Mouse (Mus musculus) cerebellum, adult 2 months (tissue): Measurements from ENCODE around the gene Zfp708. TPM values are rescaled to one million over a fixed set of nuclear protein-coding genes. Genes with fewer than 3 reads are reported as not detected.
A peak's percentile ranks its signal among the peaks of the same experiment; 100 is the strongest.
"Not testable (repeated sequence)": the region's sequence is repeated elsewhere in the genome, so short reads cannot be mapped to it uniquely, and the experiment has no call there.

ENCODE experiments used
- DNase-seq, 2 experiments: peaks; one replicate each; pipeline ENCODE4 v3.0.0; 2021
- H3K27ac ChIP-seq: fragments of 200-500 bp; 2 replicates; pipeline ENCODE4 v1.5.1; 2012; ENCODE audit warnings: low read length, control low read depth, inconsistent platforms; ENCODE audit not compliant: insufficient read depth
- H3K27me3 ChIP-seq: fragments of 200-500 bp; 2 replicates; pipeline ENCODE4 v1.6.1; 2012; ENCODE audit warnings: inconsistent platforms, mild to moderate bottlenecking, low read length, moderate library complexity; ENCODE audit not compliant: control insufficient read depth, insufficient read depth
- H3K4me1 ChIP-seq: fragments of 200-500 bp; 2 replicates; pipeline ENCODE4 v1.6.1; 2011; ENCODE audit warnings: low read length; ENCODE audit not compliant: control insufficient read depth, insufficient read depth
- H3K4me3 ChIP-seq: fragments of 200-500 bp; replicated peaks from 2 replicates; pipeline ENCODE3; 2011; ENCODE audit warnings: mild to moderate bottlenecking, low read depth, low read length, control low read depth; ENCODE audit not compliant: insufficient read depth
- CTCF ChIP-seq: fragments of 200-500 bp; IDR thresholded peaks from 2 replicates; pipeline ENCODE4 v1.5.1; 2011; ENCODE audit warnings: low read depth, mild to moderate bottlenecking, control low read depth, low read length, moderate library complexity, borderline replicate concordance; ENCODE audit not compliant: insufficient read depth
- POLR2A ChIP-seq: fragments of 200-500 bp; IDR thresholded peaks from 2 replicates; pipeline ENCODE4 v1.6.1; 2011; ENCODE audit warnings: low read length, control low read depth, borderline replicate concordance; ENCODE audit not compliant: insufficient read depth
- WGBS: fragments of 180-500 bp; shearing (Covaris S2); methylation state at CpG from one replicate; pipeline ENCODE4 v1.1.7; 2018; 5-methylcytosine and 5-hydroxymethylcytosine counted together
- polyA plus RNA-seq: library from polyadenylated mRNA; depleted of rRNA; stranded (reverse); fragments of >200 nt; gene quantifications from 2 replicates; pipeline ENCODE4 v1.2.3, GENCODE M21; 2012; rRNA removed

Zfp708 gene
- polyA plus RNA-seq = 2.6 and 2.8 TPM in 2 replicates

- no peak for DNase-seq
- 86% methylated on average over 10 of the region's 10 CpGs for WGBS
- Histone ChIP-seq H3K27me3 (no peaks in the 10 kb centered on the region), H3K27ac (no peak within 1 kb of the TSS), H3K4me3 (no peak within 1 kb of the TSS), H3K4me1 (no peaks in the 10 kb centered on the region)
- no peak for TF ChIP-seq CTCF
- no peak for TF ChIP-seq POLR2A
Observed at GRCm38 (mm10) chr13:67097876-67098275, at the start of gene Zfp708. TSS of gene Zfp708 (minus strand) at chr13:67097976.

GRCm38 (mm10) chr13:67128038-67128721 lies 30.4 kb upstream of the Zfp708 start:
- Histone ChIP-seq H3K4me1 (no peaks in the 10 kb centered on the region), H3K27me3 (no peaks in the 10 kb centered on the region), H3K27ac (peak overlapping the region; percentile 81), H3K4me3 (peak overlapping the region; percentile 74)
- TF ChIP-seq POLR2A = peak; percentile 66; the same call in 1 of the 2 replicates
- no peak for TF ChIP-seq CTCF
- WGBS = under 1% methylated on average over 18 of the region's 18 CpGs
- peak; percentile 88 to 91 for DNase-seq

GRCm38 (mm10) chr13:67127507-67127906 lies 29.7 kb upstream of the Zfp708 start:
- H3K4me3 ChIP-seq, DNase-seq, H3K27me3 ChIP-seq, H3K27ac ChIP-seq, H3K4me1 ChIP-seq: not testable (repeated sequence)
- WGBS = 78% methylated on average over 10 of the region's 10 CpGs

GRCm38 (mm10) chr13:67124460-67124859 lies 26.7 kb upstream of the Zfp708 start:
- no peak for DNase-seq
- 87% methylated on average over 1 of the region's 1 CpGs for WGBS
- H3K27me3 ChIP-seq = no peaks in the 10 kb centered on the region
- TF ChIP-seq POLR2A (no peak), CTCF (no peak)
- H3K4me1 ChIP-seq = no peaks in the 10 kb centered on the region
- H3K27ac ChIP-seq = no peak overlapping the region
- no peak overlapping the region for H3K4me3 ChIP-seq

DNA sequence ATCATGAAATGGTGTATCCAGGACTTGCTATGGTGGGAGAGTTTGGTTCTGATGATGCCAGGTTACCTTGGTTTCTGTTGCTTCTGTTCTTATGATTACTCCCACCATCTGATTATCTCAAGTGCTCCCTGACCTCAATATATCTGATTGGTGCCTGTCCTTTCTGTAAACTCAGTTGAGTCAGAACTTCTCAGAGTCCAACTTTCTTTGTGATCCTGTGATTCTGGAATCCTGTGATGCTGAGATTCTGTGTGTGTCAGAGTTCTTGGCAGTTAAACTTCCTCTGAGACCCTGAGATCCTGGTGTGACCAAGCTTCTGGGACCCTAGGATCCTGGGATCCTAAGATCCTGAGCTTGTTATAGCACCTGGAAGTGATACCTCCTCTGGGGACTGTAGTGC lies 23.6 kb upstream of the Zfp708 start, which contains the start of gene Zfp759:
Gene Zfp759 (plus strand): TSS at position 301 of the 400 bp plus-strand sequence.
- not testable (repeated sequence) for H3K4me3 ChIP-seq, DNase-seq, H3K4me1 ChIP-seq, H3K27ac ChIP-seq, H3K27me3 ChIP-seq

DNA sequence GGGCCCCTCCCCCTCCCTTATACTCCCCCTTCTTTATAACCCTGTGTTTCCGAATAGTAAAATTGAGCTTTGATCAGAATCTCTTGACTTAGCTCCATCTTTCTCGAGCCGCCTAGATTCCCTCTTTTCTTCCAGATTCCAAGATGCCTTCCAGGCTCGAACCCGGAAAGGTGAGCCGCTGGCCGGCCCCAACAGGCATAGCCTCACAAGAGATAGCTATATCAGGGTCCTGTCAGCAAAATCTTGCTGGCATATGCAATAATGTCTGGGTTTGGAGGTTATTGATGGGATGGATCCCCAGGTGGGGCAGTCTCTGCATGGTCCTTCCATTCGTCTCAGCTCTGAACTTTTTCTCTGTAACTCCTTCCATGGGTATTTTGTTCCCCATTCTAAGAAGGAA lies 18.4 kb upstream of the Zfp708 start, which contains the start of gene Rslcan18:
Gene Rslcan18 (minus strand): TSS at position 101 of the 400 bp plus-strand sequence.
- not testable (repeated sequence) for DNase-seq

GRCm38 (mm10) chr13:67113287-67113686 lies 15.5 kb upstream of the Zfp708 start:
- WGBS = 88% methylated on average over 2 of the region's 2 CpGs

More for the DNA sequence above, 18.4 kb upstream of the Zfp708 start, which contains the start of gene Rslcan18:
- not testable (repeated sequence) for H3K4me3 ChIP-seq, H3K27me3 ChIP-seq, H3K27ac ChIP-seq, H3K4me1 ChIP-seq
- WGBS = 87% methylated on average over 8 of the region's 8 CpGs

DNA sequence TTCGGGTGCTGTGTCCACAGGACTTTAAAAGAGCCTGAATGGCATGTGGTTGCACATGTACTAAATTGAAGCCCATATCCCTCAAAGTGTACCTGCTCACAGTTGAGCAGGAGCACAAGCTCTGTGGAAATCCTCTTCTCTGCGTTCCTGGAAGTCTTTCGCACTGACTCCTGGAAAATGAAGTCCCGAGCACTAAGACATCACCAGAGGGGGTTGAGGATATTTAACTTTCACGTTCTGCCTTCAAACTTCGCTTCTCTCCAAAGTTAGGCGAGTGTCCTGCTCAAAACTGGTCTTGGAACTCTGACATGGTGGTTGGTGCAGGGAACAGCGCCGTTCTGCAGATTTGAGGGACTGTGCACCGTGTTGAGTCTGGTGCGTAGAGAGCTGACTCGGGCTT lies 14.3 kb upstream of the Zfp708 start:
- no peak overlapping the region for H3K4me3 ChIP-seq
- H3K27ac ChIP-seq = no peak overlapping the region
- TF ChIP-seq POLR2A = no peak
- TF ChIP-seq CTCF = no peak
- no peak for DNase-seq
- no peaks in the 10 kb centered on the region for H3K27me3 ChIP-seq
- WGBS = 77% methylated on average over 12 of the region's 12 CpGs
- H3K4me1 ChIP-seq = no peaks in the 10 kb centered on the region; the same call in 1 of the 2 replicates

More at GRCm38 (mm10) chr13:67113287-67113686, 15.5 kb upstream of the Zfp708 start:
- TF ChIP-seq CTCF = no peak
- TF ChIP-seq POLR2A = no peak
- no peak overlapping the region for H3K4me3 ChIP-seq
- H3K27me3 ChIP-seq = no peaks in the 10 kb centered on the region
- no peak for DNase-seq
- H3K27ac ChIP-seq = no peak overlapping the region
- H3K4me1 ChIP-seq = no peaks in the 10 kb centered on the region
